ENCODE assay signal across 15 mouse cellular contexts in the genomic region with DNA sequence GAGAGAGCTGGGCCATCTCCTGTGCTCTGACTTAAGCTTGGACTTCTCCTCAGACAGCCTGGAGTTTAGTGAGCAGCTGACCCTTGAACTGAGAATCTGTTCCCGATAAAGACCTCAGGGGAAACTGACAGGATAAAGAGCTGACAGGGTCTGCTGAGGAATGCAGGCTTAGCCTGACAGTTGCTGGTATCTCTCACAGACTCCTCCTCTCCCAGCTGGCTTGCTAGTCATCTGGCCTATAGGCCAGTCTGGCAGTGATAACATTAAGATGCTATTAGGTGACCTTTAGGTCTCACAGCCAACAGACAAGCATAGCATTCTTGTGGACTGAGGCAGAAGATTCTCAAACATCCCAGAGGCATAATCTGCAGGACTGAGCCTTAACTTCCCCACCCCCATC.
DNase-seq lines count a peak whose midpoint lies in the region; ATAC-seq lines count a peak whose summit lies in the region.
"Had no signal": no experiment of that assay in that cellular context is flagged by ENCODE, and none has a peak within 500 bp of the region (broad histone marks: within the 10 kb centered on the region; RNA-seq: fewer than 3 reads in every experiment).

No protein-coding gene starts in this region.

- no peaks in the 10 kb centered on the region for H3K27me3 ChIP-seq in hindbrain, embryonic 10.5 days (ENCODE audit: insufficient read depth, poor library complexity, severe bottlenecking)
- no peaks in the 10 kb centered on the region for H3K27me3 ChIP-seq in hindbrain, embryonic 13.5 days
- no peaks in the 10 kb centered on the region for H3K27me3 ChIP-seq in embryonic facial prominence, embryonic 10.5 days (replicated peaks; ENCODE audit: low read depth, poor library complexity, severe bottlenecking)
- H3K27me3 ChIP-seq in neural tube, embryonic 12.5 days (replicated peaks) = no peaks in the 10 kb centered on the region
- H3K27me3 ChIP-seq: liver, embryonic 13.5 days had no signal

- WGBS in hindbrain, embryonic 10.5 days = 11% methylated on average over 1 of the region's 1 CpGs
- WGBS in hindbrain, embryonic 13.5 days = 22% methylated on average over 1 of the region's 1 CpGs
- WGBS in embryonic facial prominence, embryonic 10.5 days = 2% methylated on average over 1 of the region's 1 CpGs
- 3% methylated on average over 1 of the region's 1 CpGs for WGBS in neural tube, embryonic 12.5 days

- ATAC-seq in hindbrain, embryonic 13.5 days (ENCODE audit: low FRiP score) = no peak
- peak; percentile 27; the same call in 1 of the 2 replicates for ATAC-seq in neural tube, embryonic 12.5 days (ENCODE audit: low FRiP score, low read depth)
- ATAC-seq: forebrain, embryonic 14.5 days; inflammation-experienced regulatory T-cells, adult 6 months had no signal

- H3K9ac ChIP-seq in hindbrain, embryonic 13.5 days = no peak overlapping the region
- no peak overlapping the region for H3K9ac ChIP-seq in neural tube, embryonic 12.5 days
- H3K9ac ChIP-seq: liver, embryonic 13.5 days had no signal

- no peak overlapping the region for H3K27ac ChIP-seq in hindbrain, embryonic 10.5 days
- H3K27ac ChIP-seq in hindbrain, embryonic 13.5 days = no peak overlapping the region
- H3K27ac ChIP-seq in embryonic facial prominence, embryonic 10.5 days (replicated peaks) = no peak overlapping the region
- H3K27ac ChIP-seq in neural tube, embryonic 12.5 days = no peak overlapping the region
- H3K27ac ChIP-seq: liver, embryonic 13.5 days had no signal

- H3K9me3 ChIP-seq in hindbrain, embryonic 10.5 days = no peaks in the 10 kb centered on the region
- H3K9me3 ChIP-seq in hindbrain, embryonic 13.5 days = no peaks in the 10 kb centered on the region
- H3K9me3 ChIP-seq in embryonic facial prominence, embryonic 10.5 days = no peaks in the 10 kb centered on the region
- H3K9me3 ChIP-seq in neural tube, embryonic 12.5 days = no peaks in the 10 kb centered on the region
- H3K9me3 ChIP-seq: G1E; liver, embryonic 13.5 days had no signal

- H3K36me3 ChIP-seq in hindbrain, embryonic 10.5 days = no peaks in the 10 kb centered on the region
- H3K36me3 ChIP-seq in hindbrain, embryonic 13.5 days = no peaks in the 10 kb centered on the region
- H3K36me3 ChIP-seq in embryonic facial prominence, embryonic 10.5 days (replicated peaks) = no peaks in the 10 kb centered on the region
- H3K36me3 ChIP-seq in neural tube, embryonic 12.5 days = no peaks in the 10 kb centered on the region
- H3K36me3 ChIP-seq: G1E; liver, embryonic 13.5 days had no signal

- no peak overlapping the region for H3K4me3 ChIP-seq in hindbrain, embryonic 10.5 days
- H3K4me3 ChIP-seq in hindbrain, embryonic 13.5 days = no peak overlapping the region
- H3K4me3 ChIP-seq in embryonic facial prominence, embryonic 10.5 days = no peak overlapping the region
- H3K4me3 ChIP-seq in neural tube, embryonic 12.5 days = no peak overlapping the region
- H3K4me3 ChIP-seq: liver, embryonic 13.5 days had no signal

- peak; percentile 18 for DNase-seq in hindbrain, embryonic 10.5 days (ENCODE audit: low spot score)
- peak; percentile 16 for DNase-seq in lung, postnatal 36 days
- DNase-seq in lung, postnatal 25 days (ENCODE audit: low spot score) = no peak
- peak; percentile 25 for DNase-seq in embryonic facial prominence, embryonic 10.5 days (ENCODE audit: low spot score)
- no peak for DNase-seq in thymus, postnatal 25 days
- DNase-seq: adrenal gland, adult 2 months; cerebellum, adult 11 months; cerebellum, postnatal 36 days; liver, embryonic 13.5 days; thymus, postnatal 14 days had no signal

- peaks cover 18% of the 10 kb centered on the region for H3K4me1 ChIP-seq in hindbrain, embryonic 10.5 days (replicated peaks)
- H3K4me1 ChIP-seq in hindbrain, embryonic 13.5 days (replicated peaks) = peaks cover 5% of the 10 kb centered on the region
- peaks cover 30% of the 10 kb centered on the region for H3K4me1 ChIP-seq in embryonic facial prominence, embryonic 10.5 days
- H3K4me1 ChIP-seq in neural tube, embryonic 12.5 days = peaks cover 24% of the 10 kb centered on the region
- H3K4me1 ChIP-seq: liver, embryonic 13.5 days had no signal

- H3K4me2 ChIP-seq in hindbrain, embryonic 13.5 days = no peak overlapping the region
- no peak overlapping the region for H3K4me2 ChIP-seq in neural tube, embryonic 12.5 days (replicated peaks)
- H3K4me2 ChIP-seq: liver, embryonic 13.5 days had no signal

Comparison
In these comparisons a context has a peak if more than half of its experiments do, and no peak if none do; other contexts are left out.
1. DNase-seq: peak in hindbrain, embryonic 10.5 days (single experiment), lung, postnatal 36 days (single experiment) and embryonic facial prominence, embryonic 10.5 days (single experiment); none in lung, postnatal 25 days (single experiment) and thymus, postnatal 25 days (single experiment).